Mouse (Mus musculus): ENCODE data around the gene Lmnb2.

Gene Lmnb2

GRCm38 (mm10) chr10:80857386-80857785, 60.7 kb downstream of the Lmnb2 start:
- no peak for DNase-seq (ENCODE audit: low read depth, low spot score)

GRCm38 (mm10) chr10:80856908-80857307, 61.1 kb downstream of the Lmnb2 start:
- DNase-seq (ENCODE audit: low read depth, low spot score): no peak

GRCm38 (mm10) chr10:80856267-80856666, 61.8 kb downstream of the Lmnb2 start:
- DNase-seq (ENCODE audit: low read depth, low spot score): no peak

- no peak for DNase-seq (ENCODE audit: low read depth, low spot score)
Measured at GRCm38 (mm10) chr10:80855749-80856073, 62.3 kb downstream of the Lmnb2 start.

GRCm38 (mm10) chr10:80854913-80855748, 62.9 kb downstream of the Lmnb2 start, which contains the start of the genes Lsm7 and Sppl2b:
Gene Lsm7, minus strand, starts transcription at chr10:80855209.
Gene Sppl2b, plus strand, starts transcription at chr10:80855275.
- DNase-seq (ENCODE audit: low read depth, low spot score): peak; percentile 94

Measured in retina, postnatal 7 days (tissue).